Mouse (Mus musculus): Measurements from ENCODE around the gene Serpinh1.

DNA sequence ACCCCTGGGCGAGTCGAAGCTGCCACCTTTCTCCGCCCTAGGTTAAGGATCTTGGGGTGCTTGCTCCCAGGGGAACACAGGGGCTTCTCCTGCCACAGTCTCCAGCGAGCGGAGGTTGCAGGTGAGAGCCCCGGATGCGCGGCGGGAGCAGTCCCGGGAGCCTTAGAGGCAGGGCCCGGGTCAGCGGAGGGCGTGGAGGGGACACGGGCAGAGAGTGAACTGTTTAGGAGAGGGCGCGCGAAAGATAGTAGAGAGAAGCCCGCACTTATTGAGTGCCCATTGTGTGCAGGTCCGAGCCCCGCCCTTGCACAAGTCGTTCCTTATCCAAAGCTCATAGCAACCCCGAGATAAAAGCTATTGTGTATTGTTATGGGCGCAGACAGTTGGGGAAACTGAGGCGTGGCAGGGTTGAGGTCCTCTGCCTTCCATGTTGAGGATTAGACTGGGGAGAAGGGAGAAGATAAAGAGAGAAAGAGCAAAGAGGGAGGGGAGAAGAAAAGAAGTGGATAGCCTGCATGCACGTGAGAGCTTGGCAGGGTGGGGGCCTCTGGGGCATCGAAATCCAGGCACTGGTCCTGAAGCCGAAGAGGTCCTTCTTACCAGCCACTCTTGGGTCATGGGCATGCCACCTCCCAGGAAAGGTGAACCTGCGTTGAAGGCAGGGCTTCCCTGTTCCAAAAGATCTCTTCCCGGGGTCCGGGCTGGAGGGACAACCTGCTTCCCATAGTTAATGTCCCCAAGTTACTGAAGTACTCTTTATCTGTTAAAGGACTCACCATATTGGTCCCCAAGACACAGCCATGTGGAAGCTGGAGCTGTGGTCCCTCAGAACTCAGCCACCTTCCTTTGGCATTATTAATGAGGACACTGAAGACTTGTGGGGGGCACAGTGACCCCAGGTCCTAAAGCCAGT, 29.3 kb upstream of the Serpinh1 start:
- no peak for TF ChIP-seq GATA1 (IDR thresholded peaks at IDR 0.05; ENCODE audit: borderline replicate concordance, low read length)
- TF ChIP-seq FLI1 (IDR thresholded peaks at IDR 0.05; ENCODE audit: low read length) = no peak

Data from megakaryocyte, embryonic 14.5 days (primary cell).